Mouse (Mus musculus) erythroblast, embryonic 14.5 days (primary cell): ENCODE measurements around the gene Phf23. TPM values are rescaled to one million over a fixed set of nuclear protein-coding genes. Genes with fewer than 3 reads are reported as not detected.

Experiments used
- H3K27me3 ChIP-seq: 2 replicates; pipeline ENCODE4 v1.6.1; 2012; ENCODE audit warnings: inconsistent platforms; ENCODE audit not compliant: control insufficient read depth
- H3K36me3 ChIP-seq: 2 replicates; pipeline ENCODE4 v1.6.1; 2012; ENCODE audit warnings: mild to moderate bottlenecking, inconsistent platforms; ENCODE audit not compliant: control insufficient read depth
- H3K4me1 ChIP-seq: 2 replicates; pipeline ENCODE4 v1.6.1; 2012; ENCODE audit warnings: inconsistent platforms; ENCODE audit not compliant: control insufficient read depth
- H3K4me3 ChIP-seq: replicated peaks from 2 replicates; pipeline ENCODE3; 2012; ENCODE audit warnings: moderate library complexity, mild to moderate bottlenecking, inconsistent platforms
- H3K9me3 ChIP-seq: 2 replicates; pipeline ENCODE4 v1.6.1; 2012; ENCODE audit warnings: low read length, inconsistent platforms, mixed read lengths; ENCODE audit not compliant: control insufficient read depth
- GATA1 ChIP-seq: IDR thresholded peaks from 2 replicates; pipeline ENCODE4 v1.6.1; 2012; ENCODE audit warnings: low read length, inconsistent platforms, mixed read lengths
- TAL1 ChIP-seq: IDR thresholded peaks from 3 replicates; pipeline ENCODE4 v1.6.1; 2012; ENCODE audit warnings: low read length, inconsistent platforms, mixed read lengths
- polyA plus RNA-seq: library from polyadenylated mRNA; stranded (reverse); fragments of >175 nt; gene quantifications from 2 replicates; pipeline ENCODE4 v1.2.3, GENCODE M21; 2012

Gene Phf23
- polyA plus RNA-seq, 1 experiment = 5.5 TPM

- no peak for TF ChIP-seq GATA1
- TF ChIP-seq TAL1 = no peak
- Histone ChIP-seq H3K4me1 (peaks cover 16% of the 10 kb centered on the region), H3K9me3 (peaks cover 16% of the 10 kb centered on the region), H3K36me3 (peaks cover 69% of the 10 kb centered on the region), H3K27me3 (peaks cover 30% of the 10 kb centered on the region), H3K4me3 (no peak overlapping the region)
These were observed 25.4 kb upstream of the Phf23 start for GRCm38 (mm10) chr11:69970222-69970621.

GRCm38 (mm10) chr11:69970775-69971174 lies 24.8 kb upstream of the Phf23 start:
- H3K4me1 ChIP-seq = peaks cover 12% of the 10 kb centered on the region
- H3K9me3 ChIP-seq = peaks cover 13% of the 10 kb centered on the region
- no peak overlapping the region for H3K4me3 ChIP-seq
- peaks cover 24% of the 10 kb centered on the region for H3K27me3 ChIP-seq
- H3K36me3 ChIP-seq = peaks cover 75% of the 10 kb centered on the region
- TF ChIP-seq GATA1 (no peak), TAL1 (no peak)

GRCm38 (mm10) chr11:69974907-69975306 lies 20.7 kb upstream of the Phf23 start:
- no peak for TF ChIP-seq GATA1
- TF ChIP-seq TAL1 = no peak
- H3K36me3 ChIP-seq = peaks cover 82% of the 10 kb centered on the region
- no peaks in the 10 kb centered on the region for H3K27me3 ChIP-seq

GRCm38 (mm10) chr11:69976271-69976670 lies 19.3 kb upstream of the Phf23 start:
- no peaks in the 10 kb centered on the region for H3K9me3 ChIP-seq
- no peaks in the 10 kb centered on the region for H3K27me3 ChIP-seq
- H3K4me1 ChIP-seq = peaks cover 21% of the 10 kb centered on the region
- peaks cover 73% of the 10 kb centered on the region for H3K36me3 ChIP-seq
- no peak overlapping the region for H3K4me3 ChIP-seq
- TF ChIP-seq GATA1 = no peak
- no peak for TF ChIP-seq TAL1

More at GRCm38 (mm10) chr11:69974907-69975306, 20.7 kb upstream of the Phf23 start:
- Histone ChIP-seq H3K4me3 (no peak overlapping the region), H3K4me1 (peaks cover 13% of the 10 kb centered on the region), H3K9me3 (no peaks in the 10 kb centered on the region)

GRCm38 (mm10) chr11:69979827-69980195 lies 15.8 kb upstream of the Phf23 start:
- no peaks in the 10 kb centered on the region for H3K27me3 ChIP-seq
- TF ChIP-seq GATA1 = peak; percentile 81
- no peak for TF ChIP-seq TAL1
- peaks cover 52% of the 10 kb centered on the region for H3K4me1 ChIP-seq
- H3K9me3 ChIP-seq = no peaks in the 10 kb centered on the region
- H3K4me3 ChIP-seq = peak overlapping the region; percentile 94
- peaks cover 61% of the 10 kb centered on the region for H3K36me3 ChIP-seq

GRCm38 (mm10) chr11:69980196-69981140 lies 15.1 kb upstream of the Phf23 start:
- Histone ChIP-seq H3K9me3 (no peaks in the 10 kb centered on the region), H3K4me3 (peak overlapping the region; percentile 94), H3K36me3 (peaks cover 61% of the 10 kb centered on the region), H3K4me1 (peaks cover 52% of the 10 kb centered on the region), H3K27me3 (no peaks in the 10 kb centered on the region)
- TF ChIP-seq TAL1 (no peak), GATA1 (no peak)

GRCm38 (mm10) chr11:69981141-69981762 lies 14.3 kb upstream of the Phf23 start, which contains the start of gene Ctdnep1:
Gene Ctdnep1, plus strand, starts transcription at chr11:69981156.
- H3K9me3 ChIP-seq = no peaks in the 10 kb centered on the region
- no peaks in the 10 kb centered on the region for H3K27me3 ChIP-seq
- TF ChIP-seq TAL1 (no peak), GATA1 (no peak)
- H3K36me3 ChIP-seq = peaks cover 59% of the 10 kb centered on the region
- H3K4me3 ChIP-seq = peak within 1 kb of the TSS; percentile 94
- peaks cover 53% of the 10 kb centered on the region for H3K4me1 ChIP-seq

GRCm38 (mm10) chr11:69982225-69982624 lies 13.4 kb upstream of the Phf23 start, which contains the start of gene Elp5:
Gene Elp5, minus strand, starts transcription at chr11:69982517.
- peak within 1 kb of the TSS; percentile 94 for H3K4me3 ChIP-seq
- no peaks in the 10 kb centered on the region for H3K27me3 ChIP-seq
- no peaks in the 10 kb centered on the region for H3K9me3 ChIP-seq
- H3K4me1 ChIP-seq = peaks cover 54% of the 10 kb centered on the region
- TF ChIP-seq TAL1 (no peak), GATA1 (no peak)
- H3K36me3 ChIP-seq = peaks cover 60% of the 10 kb centered on the region

GRCm38 (mm10) chr11:69982877-69983276 lies 12.7 kb upstream of the Phf23 start:
- H3K4me3 ChIP-seq = peak overlapping the region; percentile 21
- H3K36me3 ChIP-seq = peaks cover 62% of the 10 kb centered on the region
- no peaks in the 10 kb centered on the region for H3K27me3 ChIP-seq
- H3K9me3 ChIP-seq = no peaks in the 10 kb centered on the region
- TF ChIP-seq TAL1 = no peak
- TF ChIP-seq GATA1 = no peak
- peaks cover 54% of the 10 kb centered on the region for H3K4me1 ChIP-seq
